Mouse (Mus musculus): ENCODE data around the gene Rpl41.

DNA sequence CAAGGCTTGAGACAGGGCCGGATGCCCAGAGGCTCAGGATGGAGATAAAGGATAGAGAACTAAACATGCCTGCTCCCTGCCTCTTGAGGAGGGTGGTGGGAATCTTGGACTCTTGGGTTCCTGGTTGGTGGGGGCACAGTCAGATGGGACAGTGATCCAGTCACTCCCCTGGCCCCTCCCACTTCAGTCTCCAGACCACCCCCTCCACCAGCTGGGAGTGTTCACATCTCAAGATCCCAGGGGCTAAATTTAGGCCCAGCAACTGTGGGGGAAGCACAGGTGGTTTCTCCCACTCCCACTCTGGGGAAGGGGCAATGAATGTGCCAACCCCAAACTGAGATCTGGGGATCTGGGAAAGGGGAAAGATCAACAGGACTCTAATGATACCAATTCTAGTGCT, 39.0 kb upstream of the Rpl41 start:
- TF ChIP-seq CTCF (IDR thresholded peaks at IDR 0.05; ENCODE audit: borderline replicate concordance, extremely low read depth, insufficient read depth, insufficient read length) (no peak), POLR2A (IDR thresholded peaks at IDR 0.05; ENCODE audit: borderline replicate concordance, extremely low read depth, insufficient read depth, insufficient read length, poor library complexity, severe bottlenecking) (no peak)
